Mouse (Mus musculus) lung, adult 2 months (tissue): Measurements from ENCODE around the gene Pcnx2. TPM values are rescaled to one million over a fixed set of nuclear protein-coding genes. Genes with fewer than 3 reads are reported as not detected.

ENCODE experiments used
- DNase-seq: peaks from one replicate; pipeline ENCODE4 v3.0.0; 2022
- H3K4me1 ChIP-seq: fragments of 200-500 bp; 2 replicates; pipeline ENCODE4 v1.6.1; 2011; ENCODE audit warnings: low read length; ENCODE audit not compliant: control insufficient read depth, insufficient read depth
- H3K4me3 ChIP-seq: fragments of 200-500 bp; replicated peaks from 2 replicates; pipeline ENCODE3; 2011; ENCODE audit warnings: low read depth, mild to moderate bottlenecking, control low read depth, low read length; ENCODE audit errors: extremely low read depth
- CTCF ChIP-seq: fragments of 200-500 bp; IDR thresholded peaks from 2 replicates; pipeline ENCODE4 v1.5.1; 2011; ENCODE audit warnings: mild to moderate bottlenecking, low read length, control low read depth; ENCODE audit not compliant: insufficient read depth
- POLR2A ChIP-seq: fragments of 200-500 bp; IDR thresholded peaks from 2 replicates; pipeline ENCODE4 v1.6.1; 2011; ENCODE audit warnings: low read depth, mild to moderate bottlenecking, control low read depth, low read length, borderline replicate concordance; ENCODE audit errors: extremely low read depth
- WGBS: fragments of 180-500 bp; shearing (Covaris S2); methylation state at CpG from one replicate; pipeline ENCODE4 v1.1.7; 2018; 5-methylcytosine and 5-hydroxymethylcytosine counted together
- polyA plus RNA-seq: library from polyadenylated mRNA; depleted of rRNA; stranded (reverse); fragments of >200 nt; gene quantifications from 2 replicates; pipeline ENCODE4 v1.2.3, GENCODE M21; 2012

Gene Pcnx2
- polyA plus RNA-seq, 1 experiment: 2.1 TPM

GRCm38 (mm10) chr8:125806459-125806858 is 91.7 kb downstream of the Pcnx2 start:
- TF ChIP-seq CTCF (no peak), POLR2A (no peak)
- no peak for DNase-seq
- H3K4me3 ChIP-seq: no peak overlapping the region
- 74% methylated on average over 12 of the region's 12 CpGs for WGBS
- H3K4me1 ChIP-seq: peaks cover 4% of the 10 kb centered on the region

DNA sequence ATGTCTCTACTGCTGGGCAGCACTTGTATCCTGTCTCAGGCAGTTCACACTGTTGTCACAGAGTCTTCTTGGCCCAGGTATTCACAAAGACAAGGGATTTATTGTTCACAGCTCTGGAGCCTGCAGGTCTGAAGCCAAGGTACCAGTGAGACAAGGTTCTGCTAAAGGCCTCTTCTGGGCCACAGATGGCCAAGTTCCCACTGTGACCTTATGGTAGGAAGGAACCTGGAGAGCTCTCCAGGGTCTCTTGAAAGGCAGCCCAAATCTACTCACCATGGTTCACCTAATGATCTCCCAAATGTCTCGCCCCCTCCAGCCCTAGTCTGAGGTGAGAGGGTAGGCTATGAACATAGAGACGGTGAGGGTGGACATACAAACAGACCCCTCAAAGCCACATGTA is 101.1 kb downstream of the Pcnx2 start:
- H3K4me1 ChIP-seq: no peaks in the 10 kb centered on the region
- 89% methylated on average over 2 of the region's 2 CpGs for WGBS

DNA sequence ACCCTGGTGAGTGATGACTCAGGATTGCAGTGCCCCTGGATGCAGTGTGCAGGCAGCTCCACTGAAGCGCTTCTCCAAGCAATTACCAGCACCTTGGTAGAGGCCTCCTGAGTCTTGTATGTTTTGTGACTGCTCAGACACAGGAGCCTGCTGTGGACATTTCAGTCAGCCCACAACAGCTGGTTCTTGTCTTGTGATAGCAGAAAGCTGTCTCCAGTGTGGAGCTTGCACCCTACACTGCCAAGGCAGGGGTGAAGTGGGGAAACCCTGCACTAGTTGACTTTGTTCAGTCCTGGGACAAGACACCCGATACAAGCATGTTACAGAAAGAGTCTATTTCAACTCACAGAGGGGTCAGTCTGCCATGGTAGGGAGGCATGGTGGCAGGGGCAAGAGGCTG is 102.8 kb downstream of the Pcnx2 start:
- no peak for DNase-seq
- WGBS: 60% methylated on average over 2 of the region's 2 CpGs
- TF ChIP-seq POLR2A (no peak), CTCF (no peak)
- Histone ChIP-seq H3K4me1 (no peaks in the 10 kb centered on the region), H3K4me3 (no peak overlapping the region)

More for the DNA sequence above, 101.1 kb downstream of the Pcnx2 start:
- H3K4me3 ChIP-seq: no peak overlapping the region
- no peak for DNase-seq
- TF ChIP-seq CTCF: no peak
- TF ChIP-seq POLR2A: no peak

DNA sequence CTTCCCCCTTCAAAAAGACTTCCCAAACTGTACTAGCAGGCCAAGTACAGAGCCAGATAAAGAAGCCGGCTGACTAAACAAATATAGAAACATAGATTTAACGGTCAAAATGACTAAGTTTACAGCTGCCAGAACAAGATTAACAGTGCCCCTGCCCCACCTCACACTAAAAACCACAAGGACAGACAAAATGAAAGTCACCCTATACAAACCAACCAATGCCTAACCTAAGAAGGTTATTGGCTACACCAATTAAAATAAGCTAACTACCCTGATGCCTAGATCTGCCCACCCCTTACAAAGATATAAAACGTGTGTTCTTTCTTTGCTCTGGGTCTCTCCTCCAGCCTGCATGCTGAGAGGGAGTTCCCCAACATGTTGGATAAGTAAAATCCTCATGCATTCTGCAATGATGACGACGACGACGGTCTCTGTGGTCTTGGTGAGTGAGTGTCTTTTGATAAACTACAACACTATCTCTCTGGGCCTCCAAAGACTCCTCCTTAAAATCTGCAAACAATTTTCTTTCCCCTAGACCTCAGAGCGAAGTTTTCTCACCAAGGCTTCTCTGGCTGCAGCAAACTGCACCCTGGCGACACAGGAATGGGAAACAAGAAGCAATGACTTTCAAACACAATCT is 105.2 kb downstream of the Pcnx2 start:
- TF ChIP-seq POLR2A (no peak), CTCF (no peak)
- 71% methylated on average over 9 of the region's 9 CpGs for WGBS
- Histone ChIP-seq H3K4me3 (no peak overlapping the region), H3K4me1 (no peaks in the 10 kb centered on the region)
- DNase-seq: no peak

GRCm38 (mm10) chr8:125786886-125787285 is 111.2 kb downstream of the Pcnx2 start:
- Histone ChIP-seq H3K4me3 (no peak overlapping the region), H3K4me1 (no peaks in the 10 kb centered on the region)
- DNase-seq: no peak
- TF ChIP-seq CTCF (no peak), POLR2A (no peak)
- WGBS: 58% methylated on average over 7 of the region's 7 CpGs

GRCm38 (mm10) chr8:125782161-125782560 is 116.0 kb downstream of the Pcnx2 start:
- 87% methylated on average over 3 of the region's 3 CpGs for WGBS
- Histone ChIP-seq H3K4me1 (no peaks in the 10 kb centered on the region; the same call in 1 of the 2 replicates), H3K4me3 (no peak overlapping the region)
- TF ChIP-seq POLR2A (no peak), CTCF (no peak)
- DNase-seq: no peak

GRCm38 (mm10) chr8:125779656-125780055 is 118.5 kb downstream of the Pcnx2 start:
- no peak for DNase-seq
- no peak for TF ChIP-seq POLR2A
- no peak for TF ChIP-seq CTCF
- Histone ChIP-seq H3K4me3 (no peak overlapping the region), H3K4me1 (no peaks in the 10 kb centered on the region; the same call in 1 of the 2 replicates)
- WGBS: 67% methylated on average over 8 of the region's 8 CpGs

DNA sequence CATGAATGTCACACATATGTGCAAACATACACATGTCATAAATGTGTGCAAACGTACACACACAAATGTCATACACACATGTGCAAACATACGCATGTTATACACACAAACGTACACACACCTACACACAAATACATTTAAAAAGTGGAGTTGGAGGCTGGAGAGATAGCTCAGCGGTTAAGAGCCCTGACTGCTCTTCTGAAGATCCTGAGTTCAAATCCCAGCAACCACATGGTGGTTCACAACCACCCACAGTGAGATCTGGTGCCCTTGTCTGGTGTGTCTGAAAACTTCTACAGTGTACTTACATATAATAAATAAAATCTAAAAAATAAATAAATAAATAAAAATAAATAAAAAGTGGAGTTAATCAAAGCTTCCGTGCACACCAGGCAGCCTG is 119.2 kb downstream of the Pcnx2 start:
- DNase-seq: no peak
- no peak for TF ChIP-seq CTCF
- WGBS: 96% methylated on average over 5 of the region's 5 CpGs
- H3K4me3 ChIP-seq: no peak overlapping the region
- H3K4me1 ChIP-seq: no peaks in the 10 kb centered on the region; the same call in 1 of the 2 replicates

DNA sequence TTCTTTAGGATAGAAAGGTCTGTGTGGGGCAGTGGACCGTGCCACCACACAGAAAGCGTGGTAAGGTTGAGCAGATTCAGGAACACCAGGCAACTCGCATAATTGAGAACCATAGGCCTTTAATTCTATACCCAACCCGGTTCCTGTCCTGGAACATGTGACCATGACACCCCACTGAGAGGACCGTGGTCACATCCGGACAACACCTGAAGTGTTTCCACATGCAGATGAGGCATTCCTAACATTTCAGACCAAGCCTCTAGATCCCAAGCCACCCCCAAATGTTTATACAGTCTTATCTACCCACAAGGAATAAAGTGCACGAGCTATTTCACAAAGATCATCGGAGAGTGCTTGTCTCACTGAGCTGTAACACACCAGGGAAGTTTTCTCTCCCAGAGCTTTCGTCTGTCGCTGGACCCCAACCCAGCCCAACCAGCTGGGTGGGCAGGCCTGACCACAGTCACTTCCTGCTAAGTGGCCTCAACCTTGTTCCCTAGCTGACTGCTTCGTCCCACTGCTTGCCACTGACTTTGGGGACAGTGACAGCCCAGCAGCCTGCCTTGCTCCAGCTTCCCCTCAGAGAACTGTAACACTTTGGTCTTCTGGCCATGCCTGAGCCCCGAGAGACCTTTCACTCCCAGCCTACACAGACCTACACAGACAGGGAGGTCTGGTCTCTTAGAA is 120.5 kb downstream of the Pcnx2 start:
- DNase-seq: peak; percentile 21
- 46% methylated on average over 12 of the region's 12 CpGs for WGBS
- TF ChIP-seq POLR2A: no peak
- no peak for TF ChIP-seq CTCF
- Histone ChIP-seq H3K4me1 (no peaks in the 10 kb centered on the region; the same call in 1 of the 2 replicates), H3K4me3 (no peak overlapping the region)

DNA sequence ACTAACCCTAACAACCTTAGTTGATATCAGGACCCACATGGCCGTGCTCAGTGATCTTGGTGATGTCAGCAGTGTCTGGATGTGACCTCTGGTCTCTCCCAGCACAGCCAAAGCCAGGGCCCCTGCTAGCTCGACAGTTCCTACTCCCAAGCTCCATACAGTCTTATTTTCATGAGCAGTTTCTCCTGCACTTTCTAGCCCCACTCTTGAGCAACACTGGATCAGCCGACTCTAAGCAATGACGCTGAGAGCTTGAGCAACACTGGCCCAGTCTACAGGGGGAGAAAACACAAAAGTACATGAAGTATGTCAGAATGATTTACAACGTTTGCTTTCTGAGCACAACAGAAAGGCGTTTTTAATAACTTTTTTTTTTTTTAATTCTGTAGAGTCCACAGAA is 121.3 kb downstream of the Pcnx2 start:
- 40% methylated on average over 6 of the region's 6 CpGs for WGBS
- no peak for TF ChIP-seq CTCF
- no peak for TF ChIP-seq POLR2A
- H3K4me3 ChIP-seq: no peak overlapping the region
- H3K4me1 ChIP-seq: no peaks in the 10 kb centered on the region; the same call in 1 of the 2 replicates
- peak; percentile 35 for DNase-seq
